Mouse (Mus musculus) megakaryocyte, adult 5-6 weeks (primary cell): Measurements from ENCODE around the gene Gm49387. TPM values are rescaled to one million over a fixed set of nuclear protein-coding genes. Genes with fewer than 3 reads are reported as not detected.
A peak's percentile ranks its signal among the peaks of the same experiment; 100 is the strongest.

Experiments
- ATAC-seq: 2 replicates; pipeline ENCODE4 v1.8.0; 2016; ENCODE audit warnings: mild to moderate bottlenecking, inconsistent platforms; ENCODE audit not compliant: poor library complexity, severe bottlenecking
- total RNA-seq, 2 experiments: library from RNA; stranded (forward) in 1 of 2; stranded (reverse) in 1 of 2; fragments of 153-499, 151-499 nt in 1 of 2; fragments of 221-1000, 200-1000 nt in 1 of 2; gene quantifications; 2 replicates each; pipeline versions ENCODE4 v1.2.3 to v1.2.4; 2015 to 2017

Gene Gm49387
- total RNA-seq, 2 experiments from 2014 or later, result not detected

DNA sequence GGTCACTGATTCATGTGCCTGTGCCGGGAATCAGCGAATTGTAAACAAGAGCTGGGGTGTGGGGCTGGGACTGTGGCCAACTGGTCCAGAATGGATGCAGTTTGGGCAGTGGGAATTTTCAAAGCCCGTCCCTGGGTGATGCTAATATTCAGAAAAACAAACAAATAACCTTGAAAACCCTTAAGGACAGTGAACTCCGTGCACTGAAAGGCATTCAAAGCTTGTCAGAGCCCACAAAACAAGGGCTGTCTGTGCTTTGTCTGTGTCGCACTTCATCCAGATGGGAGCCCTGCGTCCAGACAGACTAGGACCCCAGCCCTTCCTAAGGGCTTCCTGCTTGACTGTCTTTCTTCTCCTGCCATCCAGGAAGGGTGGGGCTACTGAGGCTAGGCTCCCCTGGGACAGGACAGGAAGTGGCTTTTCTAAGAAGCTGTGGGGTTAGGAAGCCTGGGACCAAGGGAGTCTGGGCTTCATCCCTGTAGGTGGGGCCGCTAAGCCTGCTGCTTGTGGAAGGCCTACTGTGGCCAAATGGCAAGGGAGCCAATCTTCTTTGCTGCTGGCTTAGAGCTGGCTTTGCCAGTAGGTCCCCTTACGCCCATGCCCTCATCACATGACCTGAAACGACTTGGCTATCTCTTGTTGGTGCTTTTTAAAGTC, 22.0 kb upstream of the Gm49387 start:
- ATAC-seq, result no peak

DNA sequence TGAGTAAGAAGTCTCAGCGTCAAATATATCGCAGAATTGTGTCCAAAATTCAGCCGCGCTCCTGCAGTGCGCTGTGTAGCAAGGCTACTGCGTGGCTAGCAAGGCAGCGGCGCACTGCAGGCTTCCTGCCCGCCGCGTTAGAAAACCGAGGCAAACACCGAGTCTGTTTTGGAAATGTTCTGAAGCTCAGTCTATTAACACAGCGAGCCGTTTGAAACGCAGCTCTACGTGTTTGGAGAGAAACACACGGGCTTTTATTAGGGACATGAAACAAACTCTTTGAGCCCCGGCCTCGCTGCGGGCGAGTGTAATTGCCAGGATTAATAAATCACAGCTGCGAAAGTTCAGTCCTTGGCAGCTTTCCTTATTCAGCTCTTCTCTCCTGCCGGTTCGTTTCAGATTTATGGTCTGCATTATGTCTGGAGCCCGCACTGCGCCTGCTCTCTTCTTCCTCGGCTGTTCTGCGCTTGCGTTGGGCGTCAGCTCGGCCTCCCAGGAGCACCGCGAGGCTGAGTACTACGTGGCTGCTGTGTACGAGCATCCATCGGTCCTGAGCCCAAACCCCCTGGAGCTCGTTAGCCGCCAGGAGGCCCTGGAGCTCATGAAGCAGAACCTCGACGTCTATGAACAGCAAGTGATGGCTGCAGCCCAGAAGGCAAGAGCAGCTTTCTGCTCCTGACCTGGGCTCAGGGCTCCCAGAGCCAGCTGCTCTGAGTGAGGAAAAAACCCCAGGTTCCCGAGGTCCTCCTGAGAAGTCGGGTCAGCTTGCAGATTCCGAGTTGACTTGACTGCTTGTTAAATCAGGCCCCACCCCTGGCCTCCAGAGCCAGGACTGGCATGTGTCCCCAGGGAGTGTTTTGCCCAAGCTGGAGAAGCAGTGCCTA, 21.2 kb upstream of the Gm49387 start:
- peak; percentile 67 for ATAC-seq

DNA sequence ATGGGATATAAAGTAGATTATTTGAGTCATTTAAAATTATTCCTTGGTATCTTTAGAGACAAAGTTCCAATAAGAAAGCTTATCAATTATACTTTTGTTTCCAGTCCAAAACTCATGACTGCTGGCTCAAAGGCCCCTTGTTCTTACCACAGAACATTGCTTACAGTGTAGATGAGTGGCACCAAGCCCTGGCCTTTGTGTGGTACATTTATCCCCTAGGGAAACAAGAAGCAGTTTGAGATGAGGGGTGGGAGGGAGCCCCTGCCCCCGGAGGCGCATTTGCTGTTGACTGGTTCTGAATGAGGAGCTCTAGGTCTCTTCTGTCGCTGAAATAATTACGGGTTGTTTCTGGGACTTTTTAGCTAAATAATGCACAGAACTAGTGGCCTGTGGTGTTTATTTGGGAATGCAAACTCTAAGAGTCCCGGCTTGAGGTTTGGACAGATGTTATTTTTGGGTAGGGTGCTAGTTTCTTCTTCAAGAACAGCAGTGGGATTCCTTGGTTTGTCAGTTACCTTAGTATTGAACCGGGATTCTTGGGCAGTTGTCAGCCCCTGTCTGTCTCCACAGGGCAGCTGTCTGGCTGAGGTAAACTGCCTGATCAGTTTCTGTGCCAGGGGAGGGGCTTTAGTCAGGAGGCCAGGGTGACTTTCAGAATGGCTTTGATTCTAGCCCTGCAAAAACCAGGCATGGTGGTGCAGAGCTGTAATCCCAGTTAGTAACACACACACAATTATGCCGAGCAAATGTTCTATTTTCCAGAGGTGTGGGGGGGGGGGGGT, 19.8 kb upstream of the Gm49387 start:
- ATAC-seq, result no peak

DNA sequence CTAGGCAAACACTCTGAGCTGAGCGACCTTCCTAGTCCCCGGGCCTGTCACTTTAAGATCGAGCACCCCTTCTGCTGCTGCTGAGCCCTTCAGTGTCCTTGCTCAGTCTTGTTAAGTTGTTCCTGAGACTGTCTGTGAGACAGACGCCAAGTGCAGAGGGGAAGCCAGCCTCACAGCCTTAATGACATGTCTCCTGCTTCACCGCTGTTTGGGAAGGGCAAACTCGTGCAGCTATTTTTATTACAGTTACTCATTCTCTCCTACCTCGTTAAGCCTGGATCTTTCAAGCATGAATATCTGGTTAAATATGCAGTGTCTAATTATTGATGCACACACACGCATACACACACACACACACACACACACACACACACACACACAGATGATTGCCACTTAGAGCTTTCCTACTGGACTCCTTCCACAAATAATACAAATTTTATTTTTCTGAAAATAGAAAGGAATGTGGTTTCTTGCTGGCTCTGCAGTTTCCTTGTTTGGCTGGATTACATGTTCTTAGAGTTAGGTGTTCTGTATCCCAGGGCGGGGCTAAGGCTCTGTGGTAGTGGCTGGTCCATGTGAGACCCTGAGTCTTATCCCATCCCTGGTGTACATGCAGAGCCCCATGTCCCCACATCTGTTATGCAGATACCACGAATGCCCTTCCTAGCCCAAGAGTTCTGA, 19.0 kb upstream of the Gm49387 start:
- no peak for ATAC-seq

DNA sequence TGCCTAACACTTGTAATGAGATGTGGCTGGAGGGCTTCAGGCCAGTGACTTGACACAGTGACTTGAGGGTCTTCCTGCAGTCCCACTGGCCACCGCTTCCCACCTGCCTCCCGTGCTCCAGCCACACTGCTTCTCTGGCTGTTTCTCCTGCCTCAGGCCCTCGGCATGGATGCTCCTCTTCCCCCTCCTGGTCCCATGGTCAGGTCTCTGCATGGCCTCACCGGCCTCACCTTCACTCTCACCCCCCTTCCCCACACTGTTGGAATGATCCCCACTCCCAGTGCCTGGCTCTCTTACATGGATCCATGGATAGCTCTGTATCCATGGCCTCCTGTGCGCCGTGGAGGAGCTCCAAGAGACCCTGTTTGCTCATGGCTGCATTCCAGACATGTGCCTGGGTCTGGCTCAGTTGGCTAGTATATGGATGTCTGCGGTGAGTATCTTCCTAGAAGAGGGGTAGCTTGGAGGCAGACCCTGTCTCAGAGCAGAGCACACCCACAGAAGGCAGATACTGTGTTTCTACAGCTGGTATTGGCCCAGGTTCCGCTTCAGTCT, 17.5 kb upstream of the Gm49387 start:
- no peak for ATAC-seq

DNA sequence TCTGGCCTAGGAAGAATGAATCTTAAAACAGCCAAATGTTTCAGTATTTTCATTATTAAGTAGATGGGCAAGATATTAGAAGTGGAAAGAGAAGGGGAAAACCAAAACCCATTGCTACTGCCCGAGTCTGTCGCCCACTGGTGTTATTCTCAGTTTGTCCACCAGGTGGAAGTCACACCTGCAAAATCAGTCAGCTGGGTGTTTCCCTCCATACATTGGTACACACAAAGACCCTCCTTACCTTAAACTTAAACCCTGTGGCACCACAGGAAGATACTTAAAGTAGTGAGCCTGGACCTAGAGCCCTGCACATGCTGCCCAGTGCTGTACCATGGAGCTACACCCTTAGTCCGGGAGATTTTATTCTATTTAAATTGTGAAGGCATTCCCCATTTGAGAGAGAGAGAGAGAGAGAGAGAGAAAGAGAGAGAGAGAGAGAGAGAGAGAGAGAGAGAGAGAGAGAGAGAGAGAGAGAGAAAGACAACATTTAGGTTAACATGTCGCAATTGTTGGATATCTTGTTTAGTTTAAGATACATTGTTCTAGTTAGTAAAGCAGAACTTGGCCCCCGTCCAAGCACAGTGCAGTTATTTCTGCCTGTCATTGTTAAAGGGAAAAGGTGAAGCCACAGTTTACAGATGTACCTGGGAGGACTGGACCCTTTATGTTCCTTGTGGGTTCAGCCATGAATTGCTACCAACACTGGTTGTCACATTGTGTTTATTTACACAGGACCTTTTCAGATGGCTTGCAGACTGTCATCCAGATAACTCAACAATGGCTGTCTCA, 16.4 kb upstream of the Gm49387 start:
- ATAC-seq, result peak; percentile 87

DNA sequence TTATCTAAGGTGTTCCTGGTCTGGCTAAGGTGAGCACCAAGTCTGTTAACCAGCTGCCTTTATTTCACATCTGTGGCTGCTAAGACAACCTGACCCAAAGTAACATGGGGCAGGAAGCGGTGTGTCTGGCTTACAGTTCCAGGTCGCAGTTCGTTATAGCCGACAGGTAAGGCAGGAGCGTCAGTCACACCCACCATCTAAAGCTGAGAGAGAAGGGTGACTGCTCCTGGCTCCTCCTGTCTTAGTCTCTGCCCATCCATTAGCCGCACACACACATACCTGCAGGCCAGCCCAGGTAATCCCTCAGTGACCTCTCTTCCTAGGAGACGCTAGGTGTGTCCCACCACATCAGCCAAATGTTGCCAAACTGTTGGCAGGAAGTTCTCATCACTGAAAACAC, 15.7 kb upstream of the Gm49387 start:
- no peak for ATAC-seq

DNA sequence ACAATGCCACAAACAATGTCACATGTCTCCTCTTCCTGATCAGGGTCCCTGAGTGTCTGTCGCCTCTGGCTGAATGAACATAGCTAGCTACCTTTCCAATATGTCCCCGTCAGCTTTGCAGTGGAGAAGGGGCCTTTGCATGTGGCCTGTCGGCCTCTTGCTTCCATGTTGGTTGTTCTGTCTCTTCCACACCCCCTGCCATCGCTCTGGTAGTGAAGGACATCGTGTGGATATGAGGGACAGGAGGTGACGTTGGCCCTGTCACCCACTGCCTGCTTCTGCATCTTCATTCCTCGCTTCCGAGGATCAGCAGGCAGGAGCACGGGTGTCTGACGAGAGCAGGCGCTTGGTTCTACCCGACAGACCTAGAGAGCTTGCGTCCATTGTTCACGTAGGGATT, 14.7 kb upstream of the Gm49387 start:
- no peak for ATAC-seq

DNA sequence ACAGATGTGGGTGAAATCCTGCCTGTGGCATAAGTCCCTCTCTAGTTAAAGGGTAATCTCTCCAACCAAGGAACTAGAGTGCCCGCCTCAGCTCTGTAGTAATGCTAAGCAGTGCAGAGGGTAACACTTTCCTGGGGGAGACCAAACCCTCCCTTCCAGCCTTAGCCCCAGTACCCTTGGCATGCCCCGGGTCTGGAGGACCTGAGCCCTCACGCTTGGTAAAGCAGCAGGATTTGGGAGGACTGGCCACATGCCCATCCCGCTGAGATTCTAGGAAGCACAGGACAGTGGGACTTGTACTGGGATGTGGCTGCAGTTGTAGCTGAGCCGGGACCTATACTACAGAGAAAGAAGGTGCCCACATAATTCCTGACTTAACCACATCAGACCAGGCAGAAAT, 14.1 kb upstream of the Gm49387 start:
- ATAC-seq, result no peak

DNA sequence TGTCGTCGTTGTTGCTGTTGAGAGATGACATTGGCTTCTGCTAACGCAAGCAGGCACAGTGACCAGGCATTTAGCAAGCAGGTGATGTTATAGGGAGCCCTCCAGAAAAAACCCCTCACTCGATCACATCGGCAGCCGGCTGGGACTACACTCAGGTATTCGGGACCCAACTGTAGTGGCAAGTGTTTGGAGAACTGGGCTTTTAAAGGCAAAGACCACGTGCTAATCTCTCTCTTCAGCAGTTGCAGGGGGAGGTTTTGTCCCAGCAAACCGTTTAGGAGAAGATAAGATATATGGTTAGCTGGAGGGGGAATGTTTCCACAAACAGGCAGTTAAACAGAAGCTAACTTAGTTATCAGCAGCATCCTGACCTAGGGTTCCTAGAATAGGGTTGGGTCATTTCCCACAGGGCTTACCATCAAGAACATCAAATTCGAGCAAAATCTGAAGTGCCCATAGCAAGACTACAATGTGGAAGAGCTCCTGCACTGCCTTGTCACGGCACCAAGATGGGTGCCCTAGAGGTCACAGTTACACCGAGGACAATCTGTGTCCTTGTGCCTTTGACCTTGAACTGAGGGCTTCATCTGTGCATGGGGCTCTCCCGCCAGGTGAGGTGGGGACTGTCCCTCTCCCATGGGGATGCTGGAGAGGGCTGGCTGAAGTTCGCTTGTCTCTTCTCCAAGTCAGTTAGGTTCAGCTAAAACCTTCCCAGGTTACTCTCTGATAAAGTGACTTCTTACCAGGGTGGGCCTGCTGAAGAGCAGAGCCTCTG, 12.6 kb upstream of the Gm49387 start:
- ATAC-seq, result no peak

DNA sequence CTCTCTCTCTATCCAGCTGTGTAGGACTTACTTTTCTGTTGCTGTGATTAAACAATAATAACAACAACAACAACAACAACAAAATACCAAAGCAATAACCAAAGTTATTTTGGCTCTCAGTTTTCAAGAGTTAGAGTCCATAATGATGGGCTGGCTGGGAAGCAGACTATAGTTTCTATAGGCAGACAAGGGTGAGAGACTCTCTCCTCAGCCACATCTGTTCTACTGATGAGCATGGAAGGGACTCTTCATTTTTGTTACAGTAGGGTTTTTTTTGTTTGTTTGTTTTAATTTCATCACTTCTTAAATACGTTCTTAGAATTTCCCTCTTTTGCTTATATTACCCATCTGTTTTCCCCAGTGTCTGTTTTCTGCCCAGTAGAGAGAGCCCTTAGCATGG, 11.9 kb upstream of the Gm49387 start:
- no peak for ATAC-seq

DNA sequence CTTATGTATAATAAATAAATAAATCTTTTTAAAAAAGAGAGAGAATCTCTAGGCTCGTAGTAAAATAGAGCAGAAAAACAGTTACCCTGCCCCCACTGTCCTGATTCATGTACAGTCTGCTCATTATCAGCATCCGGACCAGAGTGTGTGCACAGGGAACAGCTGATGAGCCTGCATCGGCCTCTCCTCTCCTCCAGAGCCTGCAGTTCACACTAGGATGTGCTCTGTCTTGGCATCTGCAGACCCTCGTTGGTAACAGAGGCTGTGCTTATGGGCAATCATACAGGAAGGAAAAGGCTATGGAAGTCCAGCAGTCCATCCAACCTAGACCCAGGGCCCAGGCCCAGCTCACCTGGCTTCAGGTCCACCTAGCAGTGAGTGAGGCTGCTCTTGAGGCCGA, 11.4 kb upstream of the Gm49387 start:
- no peak for ATAC-seq

DNA sequence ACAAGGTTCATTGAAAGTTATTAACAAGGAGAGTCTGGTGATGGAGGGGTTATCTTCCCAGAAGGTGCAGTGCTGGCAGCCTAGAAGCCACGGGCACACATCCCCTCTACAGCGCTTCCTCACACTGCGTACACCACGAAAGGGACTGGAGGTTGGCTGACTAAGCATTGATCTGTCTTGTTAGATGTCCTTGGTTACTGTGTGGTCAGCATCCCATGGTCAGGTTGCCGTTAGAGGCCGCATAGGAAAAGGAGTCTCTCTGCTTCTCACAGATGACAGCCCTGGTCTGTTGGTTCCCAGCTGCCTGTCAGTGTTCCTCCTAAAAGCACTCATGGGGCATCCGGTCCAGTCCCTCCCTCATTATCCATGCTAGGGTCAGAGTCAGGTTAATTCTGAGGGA, 10.5 kb upstream of the Gm49387 start:
- no peak for ATAC-seq

DNA sequence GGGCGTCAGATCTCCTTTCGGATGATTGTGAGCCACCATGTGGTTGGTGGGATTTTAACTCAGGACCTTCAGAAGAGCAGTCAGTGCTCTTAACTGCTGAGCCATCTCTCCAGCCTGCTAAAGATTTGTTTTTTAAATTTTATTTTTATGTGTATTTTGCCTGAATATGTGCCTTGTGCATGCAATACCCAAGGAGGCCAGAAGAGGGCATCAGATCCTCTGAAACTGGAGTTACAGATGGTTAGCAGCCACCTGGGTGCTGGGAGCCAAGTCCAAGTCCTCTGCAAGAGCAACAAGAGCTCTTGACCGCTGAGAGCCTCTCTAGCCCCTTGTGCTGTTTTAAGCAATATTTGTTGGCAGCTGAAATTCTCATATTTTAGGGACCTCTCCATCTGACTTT, 9.7 kb upstream of the Gm49387 start:
- ATAC-seq, result no peak

DNA sequence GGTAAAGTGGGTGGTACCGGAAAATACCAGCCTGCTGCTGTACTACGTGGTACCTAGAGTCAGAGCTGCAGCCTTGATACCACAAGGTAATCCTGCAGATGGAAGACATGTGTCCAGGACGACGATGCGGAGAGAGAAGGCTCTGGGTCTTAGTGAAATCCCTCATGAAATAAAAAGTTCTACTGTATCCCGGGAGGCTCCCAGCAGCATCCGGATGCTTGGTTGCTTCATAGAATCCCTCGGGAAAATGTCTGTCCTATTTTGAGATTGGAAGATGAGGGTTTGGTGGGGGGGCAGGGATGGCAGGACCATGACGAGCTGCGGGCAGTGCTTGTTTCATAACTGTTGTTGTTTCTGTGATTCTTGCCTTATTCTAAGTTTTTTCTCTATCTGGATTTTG, 7.3 kb upstream of the Gm49387 start:
- no peak for ATAC-seq

DNA sequence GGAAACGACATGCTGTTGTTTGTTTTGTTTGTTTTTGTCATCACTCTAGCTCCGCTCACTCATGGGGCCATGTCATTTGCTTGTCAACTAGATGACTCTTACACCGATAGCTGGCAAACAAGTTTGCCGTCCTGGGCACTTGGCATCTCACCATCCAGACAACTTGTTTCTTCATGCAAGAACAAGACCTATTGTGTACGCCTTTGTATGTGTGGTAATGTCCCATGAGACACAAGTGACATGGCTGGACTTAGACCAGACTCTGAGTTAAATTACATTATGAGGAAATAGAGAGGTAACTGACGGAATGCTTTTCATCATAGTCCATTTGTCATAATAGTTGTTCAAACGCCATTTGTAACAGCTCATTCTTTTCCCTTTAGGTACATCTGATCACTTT, 5.2 kb upstream of the Gm49387 start:
- ATAC-seq, result no peak

DNA sequence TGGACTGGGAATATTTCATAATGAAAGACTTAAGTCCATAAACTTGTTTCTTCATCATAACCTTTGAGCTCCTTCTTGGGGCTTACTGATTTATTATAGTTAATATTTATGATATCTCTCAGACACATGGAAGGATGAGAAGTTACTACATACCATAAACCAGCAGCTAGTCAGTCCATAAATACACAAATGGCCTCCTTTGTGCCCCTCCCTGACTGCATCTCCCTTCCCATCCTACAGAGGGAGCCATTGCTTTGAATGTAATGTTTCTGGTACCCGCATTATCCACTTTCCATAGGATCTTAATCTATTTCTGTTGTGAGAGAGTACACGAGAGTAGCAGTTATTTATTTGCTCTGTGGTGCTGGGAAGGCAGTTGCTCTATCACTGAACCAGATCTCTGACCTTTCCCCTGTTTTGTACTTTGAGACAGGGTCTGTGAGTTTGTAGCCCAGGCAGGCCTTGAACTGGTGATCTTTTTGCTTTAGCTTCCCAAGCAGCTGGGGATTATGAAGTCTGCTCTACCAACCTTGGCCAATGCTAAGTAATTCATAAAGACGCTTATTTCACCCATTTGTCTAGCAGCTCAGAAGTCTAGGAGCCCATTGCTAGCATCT, 4.4 kb upstream of the Gm49387 start:
- ATAC-seq, result no peak

DNA sequence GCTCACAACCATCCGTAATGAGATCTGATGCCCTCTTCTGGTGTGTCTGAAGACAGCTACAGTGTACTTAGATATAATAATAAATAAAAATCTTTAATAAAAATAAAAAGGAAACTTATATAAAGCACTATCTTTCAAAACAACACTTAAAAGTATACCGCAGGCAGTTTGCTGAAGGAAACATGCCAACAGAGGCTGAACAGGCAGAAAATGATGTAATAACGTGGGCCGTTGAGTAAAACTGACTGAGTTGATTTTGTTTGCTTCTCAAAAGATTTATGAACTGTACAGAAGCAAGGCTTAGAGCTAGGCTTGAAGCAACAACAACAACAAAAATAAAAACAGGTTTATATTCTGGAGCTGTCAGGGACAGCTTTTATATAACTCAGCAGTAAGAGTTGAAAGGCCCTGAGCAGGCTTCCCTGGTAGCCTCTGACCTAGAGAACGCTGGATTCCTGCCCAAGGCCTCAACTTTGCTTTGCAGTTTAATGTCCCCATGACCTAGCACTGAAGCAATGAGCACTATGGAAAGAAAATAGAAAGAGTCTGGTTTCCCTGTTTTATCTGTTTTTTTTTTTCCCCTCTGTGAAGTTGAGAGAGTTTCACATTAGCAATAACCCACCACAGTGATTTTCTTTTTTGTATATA, 3.6 kb upstream of the Gm49387 start:
- ATAC-seq, result no peak
